Mouse (Mus musculus) thymus, postnatal 25 days (tissue): ENCODE data around the gene Frmpd1.

Experiments
- DNase-seq: peaks from one replicate; pipeline ENCODE4 v3.0.0; 2022

The Frmpd1 gene

GRCm38 (mm10) chr4:45332466-45332865 lies 147.8 kb downstream of the Frmpd1 start:
- no peak for DNase-seq
